Mouse (Mus musculus): Measurements from ENCODE around the gene Gsk3a. TPM values are rescaled to one million over a fixed set of nuclear protein-coding genes. Genes with fewer than 3 reads are reported as not detected.
A peak's percentile ranks its signal among the peaks of the same experiment; 100 is the strongest.

The Gsk3a gene
- polyA plus RNA-seq, 1 experiment from 2014 or later = 5.3 TPM

GRCm38 (mm10) chr7:25274571-25274970 is 36.9 kb upstream of the Gsk3a start:
- Histone ChIP-seq H3K9me3 (replicated peaks; ENCODE audit: control insufficient read depth, low read length) (no peaks in the 10 kb centered on the region), H3K4me3 (ENCODE audit: low read depth, low read length) (no peak overlapping the region), H3K36me3 (ENCODE audit: control insufficient read depth, insufficient read depth) (peaks cover 13% of the 10 kb centered on the region), H3K27ac (ENCODE audit: low read length) (peak overlapping the region; percentile 92), H3K27me3 (ENCODE audit: control insufficient read depth, insufficient read depth, low read depth, low read length) (no peaks in the 10 kb centered on the region), H3K4me1 (ENCODE audit: control insufficient read depth, low read depth, low read length) (peaks cover 76% of the 10 kb centered on the region), H3K4me2 (ENCODE audit: low read depth, low read length) (peak overlapping the region; percentile 59), H3K9ac (ENCODE audit: low read depth, low read length) (peak overlapping the region; percentile 37)
- 24% methylated on average over 5 of the region's 5 CpGs for WGBS (ENCODE audit: insufficient replicate concordance)
- ATAC-seq (ENCODE audit: low read depth) = no peak

GRCm38 (mm10) chr7:25273259-25274241 is 35.9 kb upstream of the Gsk3a start:
- ATAC-seq (ENCODE audit: low read depth) = peak; percentile 74
- WGBS (ENCODE audit: insufficient replicate concordance) = 64% methylated on average over 22 of the region's 22 CpGs
- Histone ChIP-seq H3K36me3 (ENCODE audit: control insufficient read depth, insufficient read depth) (peaks cover 13% of the 10 kb centered on the region), H3K27me3 (ENCODE audit: control insufficient read depth, insufficient read depth, low read depth, low read length) (no peaks in the 10 kb centered on the region), H3K4me1 (ENCODE audit: control insufficient read depth, low read depth, low read length) (peaks cover 80% of the 10 kb centered on the region), H3K4me3 (ENCODE audit: low read depth, low read length) (peak overlapping the region; percentile 33), H3K27ac (ENCODE audit: low read length) (peak overlapping the region; percentile 92), H3K9ac (ENCODE audit: low read depth, low read length) (peak overlapping the region; percentile 65), H3K4me2 (ENCODE audit: low read depth, low read length) (peak overlapping the region; percentile 59), H3K9me3 (replicated peaks; ENCODE audit: control insufficient read depth, low read length) (no peaks in the 10 kb centered on the region)

DNA sequence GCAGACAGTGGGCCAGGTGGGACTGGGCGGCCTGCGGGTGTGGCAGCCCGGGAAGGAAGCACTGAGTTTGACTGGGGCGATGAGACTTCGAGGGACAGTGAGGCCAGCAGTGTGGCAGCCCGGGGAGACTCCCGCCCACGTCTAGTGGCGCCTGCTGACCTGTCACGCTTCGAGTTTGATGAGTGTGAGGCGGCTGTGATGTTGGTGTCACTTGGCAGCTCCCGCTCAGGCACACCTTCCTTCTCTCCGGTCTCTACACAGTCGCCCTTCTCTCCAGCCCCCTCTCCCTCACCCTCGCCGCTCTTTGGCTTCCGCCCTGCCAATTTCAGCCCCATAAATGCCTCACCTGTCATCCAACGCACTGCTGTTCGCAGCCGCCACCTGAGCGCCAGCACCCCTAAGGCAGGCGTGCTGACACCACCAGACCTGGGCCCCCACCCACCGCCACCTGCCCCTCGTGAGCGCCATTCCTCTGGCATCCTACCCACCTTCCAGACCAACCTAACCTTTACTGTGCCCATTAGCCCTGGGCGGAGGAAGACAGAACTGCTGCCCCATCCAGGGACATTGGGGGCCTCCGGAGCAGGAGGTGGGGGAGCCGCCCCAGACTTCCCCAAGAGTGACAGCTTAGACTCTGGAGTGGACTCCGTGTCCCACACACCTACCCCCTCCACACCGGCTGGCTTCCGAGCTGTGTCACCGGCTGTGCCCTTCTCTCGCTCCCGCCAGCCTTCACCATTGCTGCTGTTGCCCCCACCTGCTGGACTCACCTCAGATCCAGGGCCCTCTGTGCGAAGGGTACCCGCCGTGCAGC is 35.0 kb upstream of the Gsk3a start:
- Histone ChIP-seq H3K36me3 (ENCODE audit: control insufficient read depth, insufficient read depth) (peaks cover 13% of the 10 kb centered on the region), H3K9me3 (replicated peaks; ENCODE audit: control insufficient read depth, low read length) (no peaks in the 10 kb centered on the region), H3K27ac (ENCODE audit: low read length) (peak overlapping the region; percentile 92), H3K4me1 (ENCODE audit: control insufficient read depth, low read depth, low read length) (peaks cover 72% of the 10 kb centered on the region), H3K4me3 (ENCODE audit: low read depth, low read length) (no peak overlapping the region; the same call in 1 of the 2 replicates), H3K4me2 (ENCODE audit: low read depth, low read length) (peak overlapping the region; percentile 59), H3K9ac (ENCODE audit: low read depth, low read length) (peak overlapping the region; percentile 65), H3K27me3 (ENCODE audit: control insufficient read depth, insufficient read depth, low read depth, low read length) (no peaks in the 10 kb centered on the region)
- no peak for ATAC-seq (ENCODE audit: low read depth)
- WGBS (ENCODE audit: insufficient replicate concordance) = 87% methylated on average over 38 of the region's 38 CpGs

GRCm38 (mm10) chr7:25271651-25272444 is 34.2 kb upstream of the Gsk3a start:
- Histone ChIP-seq H3K9ac (ENCODE audit: low read depth, low read length) (no peak overlapping the region), H3K4me3 (ENCODE audit: low read depth, low read length) (no peak overlapping the region), H3K4me1 (ENCODE audit: control insufficient read depth, low read depth, low read length) (peaks cover 67% of the 10 kb centered on the region), H3K9me3 (replicated peaks; ENCODE audit: control insufficient read depth, low read length) (no peaks in the 10 kb centered on the region), H3K36me3 (ENCODE audit: control insufficient read depth, insufficient read depth) (peaks cover 13% of the 10 kb centered on the region), H3K27ac (ENCODE audit: low read length) (no peak overlapping the region), H3K27me3 (ENCODE audit: control insufficient read depth, insufficient read depth, low read depth, low read length) (no peaks in the 10 kb centered on the region), H3K4me2 (ENCODE audit: low read depth, low read length) (no peak overlapping the region)
- ATAC-seq (ENCODE audit: low read depth) = no peak
- WGBS (ENCODE audit: insufficient replicate concordance) = 88% methylated on average over 29 of the region's 30 CpGs

DNA sequence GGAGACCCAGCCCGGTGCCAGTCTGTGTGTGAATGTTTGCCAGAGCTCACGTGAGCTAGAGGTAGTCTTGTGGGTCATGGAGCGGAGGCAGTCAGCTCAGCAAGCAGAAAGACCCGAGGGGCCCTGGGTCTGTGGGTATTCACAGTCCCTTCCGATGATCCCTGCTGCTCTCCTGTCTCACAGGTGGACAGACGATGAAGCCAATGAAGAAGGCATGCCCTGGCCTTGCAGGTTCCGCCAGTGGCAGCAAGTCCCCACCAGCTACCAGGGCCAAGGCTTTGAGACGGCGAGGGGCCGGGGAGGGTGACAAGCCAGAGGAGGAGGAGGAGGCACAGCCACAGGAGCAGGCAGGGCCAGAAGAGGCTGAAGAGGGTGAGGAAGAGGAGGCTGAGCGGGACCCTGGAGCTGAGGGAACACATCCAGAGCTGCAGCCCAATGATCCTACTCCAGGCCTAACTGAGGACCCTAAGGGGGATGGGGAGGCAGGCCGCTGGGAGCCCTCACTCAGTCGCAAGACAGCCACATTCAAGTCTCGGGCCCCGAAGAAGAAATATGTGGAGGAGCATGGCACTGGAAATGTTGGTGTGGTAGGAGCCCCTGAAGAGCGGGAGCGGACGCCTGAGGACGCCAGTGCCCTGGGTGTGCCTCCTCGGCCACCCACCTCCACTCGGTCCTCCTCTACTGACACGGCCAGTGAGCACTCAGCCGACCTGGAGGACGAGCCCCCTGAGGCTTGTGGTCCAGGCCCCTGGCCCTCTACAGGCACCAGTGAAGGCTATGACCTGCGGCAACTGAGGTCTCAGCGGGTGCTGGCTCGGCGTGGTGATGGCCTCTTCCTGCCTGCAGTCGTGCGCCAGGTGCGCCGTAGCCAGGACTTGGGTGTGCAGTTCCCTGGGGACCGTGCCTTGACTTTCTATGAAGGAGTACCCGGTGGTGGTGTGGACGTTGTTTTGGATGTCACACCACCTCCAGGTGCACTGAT is 33.3 kb upstream of the Gsk3a start:
- Histone ChIP-seq H3K4me1 (ENCODE audit: control insufficient read depth, low read depth, low read length) (peaks cover 62% of the 10 kb centered on the region), H3K36me3 (ENCODE audit: control insufficient read depth, insufficient read depth) (peaks cover 13% of the 10 kb centered on the region), H3K4me2 (ENCODE audit: low read depth, low read length) (no peak overlapping the region), H3K9ac (ENCODE audit: low read depth, low read length) (no peak overlapping the region), H3K4me3 (ENCODE audit: low read depth, low read length) (no peak overlapping the region), H3K9me3 (replicated peaks; ENCODE audit: control insufficient read depth, low read length) (no peaks in the 10 kb centered on the region), H3K27me3 (ENCODE audit: control insufficient read depth, insufficient read depth, low read depth, low read length) (no peaks in the 10 kb centered on the region), H3K27ac (ENCODE audit: low read length) (peak overlapping the region; percentile 35; the same call in 1 of the 2 replicates)
- no peak for ATAC-seq (ENCODE audit: low read depth)
- WGBS (ENCODE audit: insufficient replicate concordance) = 85% methylated on average over 35 of the region's 35 CpGs

GRCm38 (mm10) chr7:25269545-25270271 is 32.1 kb upstream of the Gsk3a start:
- Histone ChIP-seq H3K4me3 (ENCODE audit: low read depth, low read length) (peak overlapping the region; percentile 93), H3K27me3 (ENCODE audit: control insufficient read depth, insufficient read depth, low read depth, low read length) (no peaks in the 10 kb centered on the region), H3K9ac (ENCODE audit: low read depth, low read length) (peak overlapping the region; percentile 99), H3K27ac (ENCODE audit: low read length) (peak overlapping the region; percentile 94), H3K4me2 (ENCODE audit: low read depth, low read length) (peak overlapping the region; percentile 92), H3K4me1 (ENCODE audit: control insufficient read depth, low read depth, low read length) (peaks cover 54% of the 10 kb centered on the region), H3K9me3 (replicated peaks; ENCODE audit: control insufficient read depth, low read length) (no peaks in the 10 kb centered on the region), H3K36me3 (ENCODE audit: control insufficient read depth, insufficient read depth) (peaks cover 13% of the 10 kb centered on the region)
- no peak for ATAC-seq (ENCODE audit: low read depth)
- 62% methylated on average over 8 of the region's 8 CpGs for WGBS (ENCODE audit: insufficient replicate concordance)

- H3K36me3 ChIP-seq (ENCODE audit: control insufficient read depth, insufficient read depth) = peaks cover 13% of the 10 kb centered on the region
- peak overlapping the region; percentile 92 for H3K4me2 ChIP-seq (ENCODE audit: low read depth, low read length)
- H3K27me3 ChIP-seq (ENCODE audit: control insufficient read depth, insufficient read depth, low read depth, low read length) = no peaks in the 10 kb centered on the region
- no peaks in the 10 kb centered on the region for H3K9me3 ChIP-seq (replicated peaks; ENCODE audit: control insufficient read depth, low read length)
- H3K4me3 ChIP-seq (ENCODE audit: low read depth, low read length) = peak overlapping the region; percentile 93
- H3K4me1 ChIP-seq (ENCODE audit: control insufficient read depth, low read depth, low read length) = peaks cover 51% of the 10 kb centered on the region
- WGBS (ENCODE audit: insufficient replicate concordance) = 38% methylated on average over 4 of the region's 4 CpGs
- H3K27ac ChIP-seq (ENCODE audit: low read length) = peak overlapping the region; percentile 94
- no peak for ATAC-seq (ENCODE audit: low read depth)
- peak overlapping the region; percentile 99 for H3K9ac ChIP-seq (ENCODE audit: low read depth, low read length)
Measured at GRCm38 (mm10) chr7:25269029-25269428, 31.4 kb upstream of the Gsk3a start.
